Mouse (Mus musculus) heart, postnatal 0 days (tissue): ENCODE results near the gene Gm27021.

Experiments
- CTCF ChIP-seq: IDR thresholded peaks from 2 replicates; pipeline ENCODE4 v1.5.1; 2016; ENCODE audit warnings: antibody characterized with exemption, control low read depth, low read depth
- EP300 ChIP-seq: IDR thresholded peaks from 2 replicates; pipeline ENCODE4 v1.6.1; 2016; ENCODE audit warnings: antibody characterized with exemption, low read depth

DNA sequence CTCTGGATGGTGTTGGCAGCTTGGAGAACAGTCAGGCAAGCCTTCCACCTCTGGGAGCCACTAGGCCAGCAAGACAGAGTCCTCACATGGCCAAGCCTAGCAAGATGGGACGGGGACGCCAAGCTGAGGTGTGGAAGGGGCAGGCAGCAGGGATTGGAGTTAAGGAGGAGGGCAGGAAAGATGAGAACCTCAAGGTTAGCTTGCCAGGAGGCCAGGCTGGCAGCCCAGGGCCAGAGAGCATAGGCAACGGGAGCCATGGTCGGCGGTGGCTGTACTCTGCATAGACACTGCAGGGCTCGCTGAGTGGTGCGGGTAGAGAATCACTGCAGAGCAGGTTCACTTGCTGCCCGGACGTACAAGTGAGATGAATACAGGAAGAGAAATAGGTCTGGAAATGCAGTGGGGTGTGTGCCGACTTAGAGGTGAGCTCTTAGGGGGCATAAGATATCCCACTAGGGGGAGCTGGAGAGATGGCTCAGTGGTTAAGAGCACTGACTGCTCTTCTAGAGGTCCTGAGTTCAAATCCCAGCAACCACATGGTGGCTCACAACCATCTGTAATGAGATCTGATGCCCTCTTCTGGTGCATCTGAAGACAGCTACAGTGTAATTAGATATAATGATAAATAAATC lies 25.7 kb downstream of the Gm27021 start:
- 0 out of 2 replicates have a peak, but pooled peaks have one; percentile 1 for TF ChIP-seq CTCF
- no peak for TF ChIP-seq EP300
